Mouse (Mus musculus): Measurements from ENCODE around the gene Ikzf3. TPM values are rescaled to one million over a fixed set of nuclear protein-coding genes. Genes with fewer than 3 reads are reported as not detected.

Ikzf3 gene
- polyA plus RNA-seq, 2 experiments, result 0.23 to 0.45 TPM

GRCm38 (mm10) chr11:98446562-98447474 is 99.0 kb downstream of the Ikzf3 start:
- DNase-seq (ENCODE audit: low spot score) (no peak), ATAC-seq (ENCODE audit: low FRiP score, low read depth) (no peak)
- Histone ChIP-seq H3K36me3 (ENCODE audit: control insufficient read depth, insufficient read depth, low read length) (no peaks in the 10 kb centered on the region), H3K4me1 (ENCODE audit: control insufficient read depth, insufficient read depth, low read length) (peaks cover 7% of the 10 kb centered on the region; the same call in 1 of the 2 replicates), H3K4me2 (replicated peaks; ENCODE audit: low read depth, low read length, severe bottlenecking) (peak overlapping the region; percentile 24), H3K27ac (replicated peaks; ENCODE audit: low read depth, low read length) (no peak overlapping the region), H3K9ac (ENCODE audit: low read depth, low read length, severe bottlenecking) (peak overlapping the region; percentile 25; the same call in 1 of the 2 replicates), H3K27me3 (ENCODE audit: control insufficient read depth, insufficient read depth, low read length) (peaks cover 13% of the 10 kb centered on the region; the same call in 1 of the 2 replicates), H3K4me3 (replicated peaks; ENCODE audit: low read length) (peak overlapping the region; percentile 22), H3K9me3 (ENCODE audit: control insufficient read depth, low read length) (no peaks in the 10 kb centered on the region)
- 4% methylated on average over 32 of the region's 33 CpGs for WGBS
- TF ChIP-seq POLR2A (IDR thresholded peaks at IDR 0.05; ENCODE audit: borderline replicate concordance, extremely low read depth, insufficient read depth, insufficient read length), result no peak

DNA sequence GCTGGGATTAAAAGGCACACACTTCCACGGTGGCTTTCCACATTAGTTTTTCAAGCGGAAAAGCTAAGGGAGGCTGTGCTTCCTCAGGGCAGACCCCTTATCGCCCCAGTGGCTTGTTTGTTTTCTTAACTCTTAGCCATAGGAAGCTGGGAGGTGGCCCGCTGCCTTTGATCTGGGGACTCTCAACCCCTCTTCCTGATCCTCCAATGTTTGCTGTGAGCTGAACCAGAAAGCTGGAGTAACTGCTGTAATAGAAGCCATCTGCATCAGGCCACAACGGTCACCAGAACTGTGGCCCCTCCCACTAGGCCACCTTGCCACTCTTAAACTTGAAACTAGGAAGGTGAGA is 99.6 kb downstream of the Ikzf3 start, which contains the start of gene Grb7:
TSS of gene Grb7 (plus strand) at position 182 of the 349 bp plus-strand sequence.
- H3K27me3 ChIP-seq (ENCODE audit: control insufficient read depth, insufficient read depth, low read length), result peaks cover 13% of the 10 kb centered on the region; the same call in 1 of the 2 replicates
- H3K27ac ChIP-seq (replicated peaks; ENCODE audit: low read depth, low read length), result no peak within 1 kb of the TSS
- H3K4me1 ChIP-seq (ENCODE audit: control insufficient read depth, insufficient read depth, low read length), result peaks cover 7% of the 10 kb centered on the region; the same call in 1 of the 2 replicates
- DNase-seq (ENCODE audit: low spot score) (no peak), ATAC-seq (ENCODE audit: low FRiP score, low read depth) (no peak)
- H3K9me3 ChIP-seq (ENCODE audit: control insufficient read depth, low read length), result no peaks in the 10 kb centered on the region
- H3K4me2 ChIP-seq (replicated peaks; ENCODE audit: low read depth, low read length, severe bottlenecking), result peak within 1 kb of the TSS; percentile 24
- peak within 1 kb of the TSS; percentile 22 for H3K4me3 ChIP-seq (replicated peaks; ENCODE audit: low read length)
- no peaks in the 10 kb centered on the region for H3K36me3 ChIP-seq (ENCODE audit: control insufficient read depth, insufficient read depth, low read length)
- no peak for TF ChIP-seq POLR2A (IDR thresholded peaks at IDR 0.05; ENCODE audit: borderline replicate concordance, extremely low read depth, insufficient read depth, insufficient read length)
- WGBS, result 4% methylated on average over 5 of the region's 5 CpGs
- peak within 1 kb of the TSS; percentile 25; the same call in 1 of the 2 replicates for H3K9ac ChIP-seq (ENCODE audit: low read depth, low read length, severe bottlenecking)

- Histone ChIP-seq H3K4me2 (replicated peaks; ENCODE audit: low read depth, low read length, severe bottlenecking) (no peak overlapping the region), H3K4me1 (ENCODE audit: control insufficient read depth, insufficient read depth, low read length) (peaks cover 7% of the 10 kb centered on the region; the same call in 1 of the 2 replicates), H3K36me3 (ENCODE audit: control insufficient read depth, insufficient read depth, low read length) (no peaks in the 10 kb centered on the region), H3K9me3 (ENCODE audit: control insufficient read depth, low read length) (no peaks in the 10 kb centered on the region), H3K9ac (ENCODE audit: low read depth, low read length, severe bottlenecking) (no peak overlapping the region), H3K4me3 (replicated peaks; ENCODE audit: low read length) (no peak overlapping the region), H3K27ac (replicated peaks; ENCODE audit: low read depth, low read length) (no peak overlapping the region), H3K27me3 (ENCODE audit: control insufficient read depth, insufficient read depth, low read length) (peaks cover 13% of the 10 kb centered on the region; the same call in 1 of the 2 replicates)
- 37% methylated on average over 4 of the region's 4 CpGs for WGBS
- TF ChIP-seq POLR2A (IDR thresholded peaks at IDR 0.05; ENCODE audit: borderline replicate concordance, extremely low read depth, insufficient read depth, insufficient read length), result no peak
- DNase-seq (ENCODE audit: low spot score) (no peak), ATAC-seq (ENCODE audit: low FRiP score, low read depth) (no peak)
Measured at GRCm38 (mm10) chr11:98445679-98446078, 100.2 kb downstream of the Ikzf3 start.

GRCm38 (mm10) chr11:98445238-98445637 is 100.6 kb downstream of the Ikzf3 start:
- Histone ChIP-seq H3K36me3 (ENCODE audit: control insufficient read depth, insufficient read depth, low read length) (no peaks in the 10 kb centered on the region), H3K27me3 (ENCODE audit: control insufficient read depth, insufficient read depth, low read length) (peaks cover 13% of the 10 kb centered on the region; the same call in 1 of the 2 replicates), H3K9me3 (ENCODE audit: control insufficient read depth, low read length) (no peaks in the 10 kb centered on the region), H3K4me2 (replicated peaks; ENCODE audit: low read depth, low read length, severe bottlenecking) (no peak overlapping the region), H3K4me1 (ENCODE audit: control insufficient read depth, insufficient read depth, low read length) (peaks cover 7% of the 10 kb centered on the region; the same call in 1 of the 2 replicates), H3K4me3 (replicated peaks; ENCODE audit: low read length) (no peak overlapping the region), H3K9ac (ENCODE audit: low read depth, low read length, severe bottlenecking) (no peak overlapping the region), H3K27ac (replicated peaks; ENCODE audit: low read depth, low read length) (no peak overlapping the region)
- 0% methylated on average over 1 of the region's 1 CpGs for WGBS
- DNase-seq (ENCODE audit: low spot score) (no peak), ATAC-seq (ENCODE audit: low FRiP score, low read depth) (no peak)
- TF ChIP-seq POLR2A (IDR thresholded peaks at IDR 0.05; ENCODE audit: borderline replicate concordance, extremely low read depth, insufficient read depth, insufficient read length), result no peak

- ATAC-seq (ENCODE audit: low FRiP score, low read depth), result no peak
- no peaks in the 10 kb centered on the region for H3K36me3 ChIP-seq (ENCODE audit: control insufficient read depth, insufficient read depth, low read length)
- peaks cover 13% of the 10 kb centered on the region; the same call in 1 of the 2 replicates for H3K27me3 ChIP-seq (ENCODE audit: control insufficient read depth, insufficient read depth, low read length)
- DNase-seq (ENCODE audit: low spot score), result no peak
- no peak for TF ChIP-seq POLR2A (IDR thresholded peaks at IDR 0.05; ENCODE audit: borderline replicate concordance, extremely low read depth, insufficient read depth, insufficient read length)
- no peak overlapping the region for H3K4me3 ChIP-seq (replicated peaks; ENCODE audit: low read length)
- H3K9me3 ChIP-seq (ENCODE audit: control insufficient read depth, low read length), result no peaks in the 10 kb centered on the region
- H3K27ac ChIP-seq (replicated peaks; ENCODE audit: low read depth, low read length), result no peak overlapping the region
- H3K9ac ChIP-seq (ENCODE audit: low read depth, low read length, severe bottlenecking), result no peak overlapping the region
- H3K4me2 ChIP-seq (replicated peaks; ENCODE audit: low read depth, low read length, severe bottlenecking), result no peak overlapping the region
- WGBS, result 88% methylated on average over 1 of the region's 1 CpGs
- peaks cover 7% of the 10 kb centered on the region; the same call in 1 of the 2 replicates for H3K4me1 ChIP-seq (ENCODE audit: control insufficient read depth, insufficient read depth, low read length)
Measured at GRCm38 (mm10) chr11:98443688-98444087, 102.1 kb downstream of the Ikzf3 start.
